Mouse (Mus musculus) E14TG2a.4 (cell line): ENCODE measurements around the gene Cep250.
"Not testable (repeated sequence)": the region's sequence is repeated elsewhere in the genome, so short reads cannot be mapped to it uniquely, and the experiment has no call there.

Source experiments
- CTCF ChIP-seq: conservative IDR thresholded peaks from 2 replicates; pipeline ENCODE4 v1.5.1; 2014; ENCODE audit warnings: low read length
- NANOG ChIP-seq: IDR thresholded peaks from 2 replicates; pipeline ENCODE4 v1.6.1; 2014; ENCODE audit warnings: borderline replicate concordance, low read length, mixed read lengths
- POU5F1 ChIP-seq: IDR thresholded peaks from 2 replicates; pipeline ENCODE4 v1.6.1; 2014; ENCODE audit warnings: low read length, borderline replicate concordance

DNA sequence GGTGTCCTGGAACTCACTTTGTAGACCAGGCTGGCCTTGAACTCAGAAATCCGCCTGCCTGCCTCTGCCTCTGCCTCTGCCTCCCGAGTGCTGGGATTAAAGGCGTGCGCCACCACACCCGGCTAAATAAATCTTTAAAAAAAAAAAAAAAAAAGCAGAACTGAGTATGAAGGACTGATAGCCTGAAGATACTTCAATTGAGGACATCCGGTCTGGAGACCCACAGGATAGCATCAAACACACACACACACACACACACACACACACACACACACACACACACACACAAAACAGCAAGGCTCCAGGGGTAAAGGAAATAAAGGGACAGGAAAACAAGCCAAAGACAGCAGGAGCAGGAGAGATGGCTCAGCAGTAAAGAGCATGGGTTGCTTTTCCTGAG, 31.0 kb upstream of the Cep250 start:
- TF ChIP-seq CTCF, POU5F1, NANOG: not testable (repeated sequence)
